Mouse (Mus musculus) adrenal gland, postnatal 14 days (tissue): ENCODE measurements around the gene Akap13. TPM values are rescaled to one million over a fixed set of nuclear protein-coding genes. Genes with fewer than 3 reads are reported as not detected.

Experiments used
- DNase-seq: peaks from one replicate; pipeline ENCODE4 v3.0.0; 2021; ENCODE audit warnings: mixed read lengths
- total RNA-seq: library from RNA; stranded (reverse); gene quantifications from 2 replicates; pipeline ENCODE4 v1.2.3, GENCODE M21; 2021

Gene Akap13
- total RNA-seq, 1 experiment from 2014 or later: 64.0 TPM

GRCm38 (mm10) chr7:75516716-75517619 is 61.6 kb downstream of the Akap13 start:
- no peak for DNase-seq

DNA sequence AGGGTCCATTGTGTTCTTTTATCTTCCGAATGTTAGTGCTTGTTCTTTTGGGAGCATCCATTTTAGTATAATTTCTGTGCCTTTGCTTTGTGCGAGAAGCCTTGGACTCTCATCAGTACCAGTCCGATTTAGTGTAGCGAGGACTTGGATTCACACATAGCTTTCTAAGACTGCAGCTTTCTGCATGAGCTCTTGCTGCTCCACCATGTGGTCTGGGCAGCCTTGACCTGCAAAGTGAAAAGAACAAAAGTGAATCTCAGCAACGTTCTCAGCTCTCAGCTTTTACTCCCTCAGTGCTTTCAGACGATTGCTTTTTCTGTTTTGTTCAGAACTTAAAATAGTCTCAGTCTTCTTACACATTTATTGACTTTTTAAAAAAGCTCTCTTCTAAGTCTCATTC is 65.2 kb downstream of the Akap13 start:
- DNase-seq: peak; percentile 37

DNA sequence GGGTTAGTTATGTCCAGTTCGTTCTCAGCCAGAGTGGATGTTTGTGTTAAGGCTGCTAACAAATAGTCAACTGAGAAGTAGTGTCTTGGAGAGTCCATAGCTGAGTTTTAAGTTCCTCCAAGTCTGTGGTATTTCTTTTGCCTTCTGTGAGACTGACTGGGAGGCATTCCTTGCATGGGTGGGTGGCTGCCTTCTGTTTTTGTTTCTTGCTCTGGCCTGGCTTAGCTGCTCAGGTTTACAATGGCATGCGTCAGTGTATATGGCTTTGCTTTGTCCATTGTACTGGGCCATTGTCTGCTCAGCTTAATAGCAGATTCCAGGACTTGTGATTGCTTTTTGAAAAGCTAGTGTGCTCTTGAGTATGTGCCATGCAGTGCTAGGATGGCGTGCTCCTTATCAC is 65.9 kb downstream of the Akap13 start:
- no peak for DNase-seq

DNA sequence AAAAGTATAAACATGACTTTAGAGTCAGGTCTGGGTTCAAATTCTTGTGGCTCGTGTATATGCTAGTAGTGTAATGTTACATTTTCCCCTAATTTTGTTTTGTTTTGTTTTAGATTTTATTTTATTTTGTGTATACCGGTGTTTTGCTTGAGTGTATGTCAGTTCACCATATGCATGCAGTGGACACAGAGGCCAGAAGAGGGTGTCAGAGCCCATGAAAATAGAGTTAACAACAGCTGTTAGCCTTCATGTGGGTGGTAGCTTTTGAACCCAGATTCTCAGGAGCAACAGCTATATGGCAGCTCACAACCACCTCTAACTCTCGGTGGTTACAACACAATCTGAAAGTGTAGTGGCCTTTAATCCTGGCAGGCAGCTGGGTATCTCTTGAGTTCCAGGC is 66.9 kb downstream of the Akap13 start:
- no peak for DNase-seq

- DNase-seq: no peak
These were observed 69.6 kb downstream of the Akap13 start for GRCm38 (mm10) chr7:75524789-75525569.

GRCm38 (mm10) chr7:75525716-75526401 is 70.5 kb downstream of the Akap13 start:
- DNase-seq: peak; percentile 67

- DNase-seq: no peak
These were observed 73.4 kb downstream of the Akap13 start for GRCm38 (mm10) chr7:75528751-75529150.

- no peak for DNase-seq
These were observed 74.6 kb downstream of the Akap13 start for GRCm38 (mm10) chr7:75529857-75530437.

DNA sequence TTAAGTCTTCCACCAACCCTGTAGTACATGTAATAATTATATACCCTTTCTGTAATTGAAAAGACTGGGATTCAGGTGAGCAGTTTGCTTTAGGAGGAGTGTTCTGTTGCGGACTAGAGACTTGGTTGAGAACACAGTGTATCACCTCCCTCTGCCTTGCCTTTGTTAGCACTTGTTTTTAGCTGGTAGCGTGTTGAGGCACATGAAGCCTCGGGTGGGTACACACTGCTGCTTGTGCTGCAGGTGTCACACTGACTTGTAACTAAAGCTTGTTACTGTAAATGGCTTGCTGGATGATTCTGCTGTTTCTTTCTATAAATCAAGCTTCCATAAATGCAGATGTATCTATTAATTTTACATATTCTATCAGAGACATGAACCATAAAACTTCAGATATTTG is 75.3 kb downstream of the Akap13 start:
- DNase-seq: no peak

- DNase-seq: no peak
These were observed 77.7 kb downstream of the Akap13 start for GRCm38 (mm10) chr7:75533079-75533478.

DNA sequence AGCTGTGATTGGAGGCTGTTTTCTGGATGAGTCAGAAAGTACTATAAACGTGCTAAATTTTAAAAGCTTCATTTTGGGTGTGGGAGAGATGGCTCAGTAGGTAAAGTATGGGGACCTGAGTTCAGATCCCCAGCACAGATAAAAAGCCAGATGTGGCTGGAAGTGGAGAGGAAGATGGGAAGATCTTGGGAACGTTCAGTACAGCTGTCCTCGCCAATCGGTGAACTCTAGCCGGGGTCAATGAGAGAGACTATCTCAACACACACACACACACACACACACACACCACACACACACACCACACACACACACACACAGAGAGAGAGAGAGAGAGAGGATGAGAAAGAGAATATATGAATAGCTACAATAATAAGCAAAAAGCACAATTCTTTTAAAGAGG is 81.0 kb downstream of the Akap13 start:
- DNase-seq: no peak

DNA sequence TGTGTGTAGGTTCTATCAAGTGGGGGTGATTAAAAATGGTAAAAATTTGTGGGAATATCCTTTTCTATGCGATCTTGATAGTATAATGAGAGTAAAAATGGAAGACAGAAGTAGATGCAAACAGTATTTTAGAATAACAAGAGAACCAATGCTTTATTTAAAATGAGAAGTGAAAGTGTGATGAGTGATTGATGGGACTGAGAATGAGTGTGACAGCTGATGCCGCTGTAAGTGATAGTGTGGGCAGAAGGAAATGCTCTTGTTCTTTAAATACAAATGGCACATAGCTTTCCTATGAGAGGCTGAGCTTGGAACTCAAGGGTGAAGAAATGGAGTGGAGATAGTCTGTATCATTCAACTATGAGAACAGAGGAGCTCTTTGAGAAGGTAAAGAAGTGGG is 82.2 kb downstream of the Akap13 start:
- DNase-seq: no peak

- no peak for DNase-seq
These were observed 83.2 kb downstream of the Akap13 start for GRCm38 (mm10) chr7:75538513-75538912.

GRCm38 (mm10) chr7:75539168-75539567 is 83.8 kb downstream of the Akap13 start:
- DNase-seq: no peak

DNA sequence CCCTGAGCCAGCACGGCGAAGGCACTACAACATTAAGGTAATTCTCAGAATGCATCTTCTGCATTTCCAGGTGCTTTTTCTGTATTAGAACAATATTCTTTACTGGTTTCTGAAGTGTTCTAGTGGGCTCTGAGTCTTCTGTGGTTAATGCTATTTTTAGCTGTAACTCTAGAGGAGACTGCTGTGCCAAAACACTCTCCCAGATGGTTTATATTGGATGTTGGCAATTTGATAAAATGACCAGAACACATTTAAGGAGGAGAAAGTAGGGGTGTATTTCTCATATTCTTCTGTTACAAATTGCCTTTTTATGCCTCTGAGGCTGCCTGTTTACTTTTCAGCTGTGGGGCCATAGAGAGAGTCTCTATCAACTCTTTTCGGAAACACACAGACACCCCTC is 94.5 kb downstream of the Akap13 start:
- DNase-seq: no peak

- DNase-seq: no peak
These were observed 95.5 kb downstream of the Akap13 start for GRCm38 (mm10) chr7:75550791-75551336.

- DNase-seq: no peak
These were observed 97.8 kb downstream of the Akap13 start for GRCm38 (mm10) chr7:75553002-75553666.

GRCm38 (mm10) chr7:75553667-75554045 is 98.3 kb downstream of the Akap13 start:
- no peak for DNase-seq

GRCm38 (mm10) chr7:75554065-75554464 is 98.7 kb downstream of the Akap13 start:
- no peak for DNase-seq

- no peak for DNase-seq
These were observed 100.6 kb downstream of the Akap13 start for GRCm38 (mm10) chr7:75555940-75556339.

DNA sequence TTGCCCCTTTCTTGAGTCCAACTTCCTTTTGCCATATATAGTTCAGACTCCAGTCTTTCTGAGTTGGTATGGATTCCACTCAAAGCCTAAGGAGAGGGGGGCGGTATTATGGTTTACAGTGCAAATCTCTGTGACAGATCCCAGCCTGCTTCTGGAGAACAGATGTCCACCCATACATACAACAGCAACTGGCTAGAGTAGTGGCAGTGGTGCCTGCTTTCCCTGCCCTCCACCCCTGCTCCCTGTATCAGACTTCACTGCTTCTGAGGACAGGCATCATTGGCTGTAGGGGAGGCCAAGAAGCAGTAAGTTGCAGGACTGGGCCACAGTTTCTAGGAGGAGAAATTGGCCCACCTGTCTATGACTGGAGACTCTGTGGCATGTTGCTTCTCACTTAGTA is 102.9 kb downstream of the Akap13 start:
- DNase-seq: no peak

GRCm38 (mm10) chr7:75559119-75559518 is 103.8 kb downstream of the Akap13 start:
- DNase-seq: no peak
